Comparison of ENCODE assay signal across 17 mouse cellular contexts in genomic region chr13:47709323-47709722, GRCm38 (mm10).
"Had no signal": no experiment of that assay in that cellular context is flagged by ENCODE, and none has a peak within 500 bp of the region (broad histone marks: within the 10 kb centered on the region; RNA-seq: fewer than 3 reads in every experiment).

No protein-coding gene starts in this region.

- H3K4me3 ChIP-seq: lung, embryonic 15.5 days; megakaryocyte, embryonic 14.5 days; midbrain, embryonic 13.5 days; midbrain, embryonic 15.5 days; neural tube, embryonic 12.5 days; stomach, embryonic 15.5 days had no signal

- H3K36me3 ChIP-seq: lung, embryonic 15.5 days; midbrain, embryonic 13.5 days; midbrain, embryonic 15.5 days; neural tube, embryonic 12.5 days; stomach, embryonic 15.5 days had no signal

- H3K4me1 ChIP-seq: lung, embryonic 15.5 days; megakaryocyte, embryonic 14.5 days; midbrain, embryonic 13.5 days; midbrain, embryonic 15.5 days; neural tube, embryonic 12.5 days; stomach, embryonic 15.5 days had no signal

- ATAC-seq: lung, postnatal 0 days; midbrain, embryonic 13.5 days; midbrain, embryonic 15.5 days had no signal

- DNase-seq: lung, adult 2 months; lung, postnatal 14 days; lung, postnatal 36 days; right cerebral cortex, postnatal 14 days; thymus, adult 2 months; thymus, postnatal 25 days; thymus, postnatal 4 days had no signal

- H3K27ac ChIP-seq: lung, embryonic 15.5 days; macrophage; midbrain, embryonic 13.5 days; midbrain, embryonic 15.5 days; neural tube, embryonic 12.5 days; stomach, embryonic 15.5 days; stomach, postnatal 0 days had no signal

- H3K9ac ChIP-seq: lung, embryonic 15.5 days; midbrain, embryonic 13.5 days; midbrain, embryonic 15.5 days; neural tube, embryonic 12.5 days; stomach, embryonic 15.5 days had no signal

- H3K9me3 ChIP-seq: lung, embryonic 15.5 days; midbrain, embryonic 13.5 days; midbrain, embryonic 15.5 days; neural tube, embryonic 12.5 days; stomach, embryonic 15.5 days had no signal

- H3K27me3 ChIP-seq: lung, embryonic 15.5 days; megakaryocyte, embryonic 14.5 days; midbrain, embryonic 13.5 days; midbrain, embryonic 15.5 days; neural tube, embryonic 12.5 days; stomach, embryonic 15.5 days had no signal

- H3K4me2 ChIP-seq: lung, embryonic 15.5 days; midbrain, embryonic 11.5 days; midbrain, embryonic 13.5 days; midbrain, embryonic 15.5 days; neural tube, embryonic 12.5 days; stomach, embryonic 15.5 days had no signal
